Mouse (Mus musculus): ENCODE measurements around the gene Twist2.

DNA sequence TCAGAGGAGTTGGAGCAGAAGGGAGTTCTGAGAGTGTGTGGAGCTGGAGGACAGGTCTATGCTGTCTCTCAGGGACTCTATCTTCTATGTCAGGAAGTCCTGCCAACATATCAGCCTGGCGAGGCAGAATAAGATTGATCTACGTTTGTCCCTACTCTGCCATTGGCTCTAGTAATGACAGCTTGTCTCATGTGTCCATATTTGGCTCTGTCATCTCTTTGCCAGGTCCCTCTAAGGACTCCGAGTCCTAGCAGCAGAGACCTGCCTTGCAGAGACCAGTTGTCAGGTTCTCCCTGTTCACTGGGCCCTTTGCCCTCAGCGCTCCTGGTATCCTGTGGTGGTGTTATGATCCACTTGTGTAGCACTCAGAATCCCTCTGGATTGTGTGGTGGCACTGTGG, 21.4 kb upstream of the Twist2 start:
- TF ChIP-seq EP300 (IDR thresholded peaks at IDR 0.05) (no peak), CTCF (IDR thresholded peaks at IDR 0.05) (no peak)
